Mouse (Mus musculus) heart, embryonic 13.5 days (tissue): ENCODE measurements around the gene Gna14. TPM values are rescaled to one million over a fixed set of nuclear protein-coding genes. Genes with fewer than 3 reads are reported as not detected.

Experiments
- ATAC-seq: fragments of 200-750 bp; cut with Nextera tagmentation; 2 replicates; pipeline ENCODE4 v1.8.0; 2017; ENCODE audit warnings: moderate TSS enrichment; ENCODE audit not compliant: insufficient number of reproducible peaks, low FRiP score, low TSS enrichment; ENCODE audit errors: extremely low read depth
- H3K27ac ChIP-seq: fragments of 300-500 bp; sonication (generic); replicated peaks from 2 replicates; pipeline ENCODE4 v1.5.1; 2015; ENCODE audit warnings: moderate library complexity, mild to moderate bottlenecking, inconsistent platforms
- H3K27me3 ChIP-seq: fragments of 300-500 bp; sonication (generic); replicated peaks from 2 replicates; pipeline ENCODE4 v1.6.1; 2015; ENCODE audit warnings: mild to moderate bottlenecking, inconsistent platforms
- H3K36me3 ChIP-seq: fragments of 300-500 bp; sonication (generic); 2 replicates; pipeline ENCODE4 v1.6.1; 2015; ENCODE audit warnings: mild to moderate bottlenecking, inconsistent platforms
- H3K4me1 ChIP-seq: fragments of 300-500 bp; sonication (generic); 2 replicates; pipeline ENCODE4 v1.6.1; 2015; ENCODE audit warnings: inconsistent platforms
- H3K4me2 ChIP-seq: fragments of 300-500 bp; sonication (generic); 2 replicates; pipeline ENCODE4 v1.6.1; 2015; ENCODE audit warnings: inconsistent platforms, mild to moderate bottlenecking, moderate library complexity
- H3K4me3 ChIP-seq: fragments of 300-500 bp; sonication (generic); 2 replicates; pipeline ENCODE4 v1.5.1; 2015; ENCODE audit warnings: moderate library complexity, mild to moderate bottlenecking, inconsistent platforms
- H3K9ac ChIP-seq: fragments of 300-500 bp; sonication (generic); 2 replicates; pipeline ENCODE4 v1.6.1; 2015; ENCODE audit warnings: inconsistent platforms, mild to moderate bottlenecking, moderate library complexity
- H3K9me3 ChIP-seq: fragments of 300-500 bp; sonication (generic); 2 replicates; pipeline ENCODE4 v1.6.1; 2016; ENCODE audit warnings: inconsistent platforms
- WGBS: fragments of 180-500 bp; shearing (Covaris S2); methylation state at CpG from one replicate; pipeline ENCODE4 v1.1.7; 2015; ENCODE audit warnings: mixed read lengths; 5-methylcytosine and 5-hydroxymethylcytosine counted together
- polyA plus RNA-seq: library from polyadenylated mRNA; unstranded; fragments of >200 nt; fragmentation: Nextera tagmentation; extraction: Ambion mirVana; gene quantifications from 2 replicates; pipeline ENCODE4 v1.2.1, GENCODE M21; 2015

Gna14 gene
- 1.1 and 1.6 TPM in 2 replicates for polyA plus RNA-seq

- 2% methylated on average over 27 of the region's 27 CpGs for WGBS
- Histone ChIP-seq H3K27ac (no peak within 1 kb of the TSS), H3K27me3 (peaks cover 44% of the 10 kb centered on the region), H3K4me2 (peak within 1 kb of the TSS; percentile 91), H3K4me1 (peaks cover 49% of the 10 kb centered on the region), H3K36me3 (no peaks in the 10 kb centered on the region), H3K9ac (peak within 1 kb of the TSS; percentile 71), H3K4me3 (peak within 1 kb of the TSS; percentile 57), H3K9me3 (no peaks in the 10 kb centered on the region)
- no peak for ATAC-seq
Observed at GRCm38 (mm10) chr19:16435531-16436231, at the start of gene Gna14. Gna14 (plus strand) TSS chr19:16435762.

GRCm38 (mm10) chr19:16386514-16386913, 49.0 kb upstream of the Gna14 start:
- Histone ChIP-seq H3K9me3 (no peaks in the 10 kb centered on the region), H3K9ac (no peak overlapping the region), H3K4me2 (no peak overlapping the region), H3K36me3 (peaks cover 21% of the 10 kb centered on the region), H3K27ac (no peak overlapping the region), H3K27me3 (no peaks in the 10 kb centered on the region), H3K4me1 (peaks cover 11% of the 10 kb centered on the region; the same call in 1 of the 2 replicates), H3K4me3 (no peak overlapping the region)
- WGBS: 64% methylated on average over 6 of the region's 6 CpGs
- no peak for ATAC-seq

GRCm38 (mm10) chr19:16390192-16390795, 45.3 kb upstream of the Gna14 start:
- H3K4me2 ChIP-seq: no peak overlapping the region
- 82% methylated on average over 6 of the region's 6 CpGs for WGBS
- no peaks in the 10 kb centered on the region for H3K9me3 ChIP-seq
- H3K27ac ChIP-seq: no peak overlapping the region
- no peak overlapping the region for H3K9ac ChIP-seq
- H3K4me3 ChIP-seq: no peak overlapping the region
- peaks cover 6% of the 10 kb centered on the region for H3K36me3 ChIP-seq
- ATAC-seq: no peak
- H3K4me1 ChIP-seq: peaks cover 11% of the 10 kb centered on the region; the same call in 1 of the 2 replicates
- no peaks in the 10 kb centered on the region for H3K27me3 ChIP-seq

- Histone ChIP-seq H3K4me1 (no peaks in the 10 kb centered on the region), H3K27me3 (no peaks in the 10 kb centered on the region), H3K27ac (no peak overlapping the region), H3K4me3 (no peak overlapping the region), H3K4me2 (no peak overlapping the region), H3K9ac (no peak overlapping the region), H3K36me3 (no peaks in the 10 kb centered on the region; the same call in 1 of the 2 replicates), H3K9me3 (no peaks in the 10 kb centered on the region)
- no peak for ATAC-seq
- 60% methylated on average over 5 of the region's 5 CpGs for WGBS
Observed at GRCm38 (mm10) chr19:16394381-16394780, 41.2 kb upstream of the Gna14 start.

GRCm38 (mm10) chr19:16403101-16403500, 32.5 kb upstream of the Gna14 start:
- Histone ChIP-seq H3K4me1 (no peaks in the 10 kb centered on the region), H3K4me2 (no peak overlapping the region), H3K27ac (no peak overlapping the region), H3K4me3 (no peak overlapping the region), H3K9me3 (no peaks in the 10 kb centered on the region), H3K36me3 (no peaks in the 10 kb centered on the region), H3K27me3 (no peaks in the 10 kb centered on the region), H3K9ac (no peak overlapping the region)
- 78% methylated on average over 6 of the region's 6 CpGs for WGBS
- no peak for ATAC-seq

- no peak for ATAC-seq
- 68% methylated on average over 1 of the region's 1 CpGs for WGBS
- Histone ChIP-seq H3K36me3 (no peaks in the 10 kb centered on the region), H3K4me3 (no peak overlapping the region), H3K4me2 (no peak overlapping the region), H3K27ac (no peak overlapping the region), H3K9me3 (no peaks in the 10 kb centered on the region), H3K27me3 (no peaks in the 10 kb centered on the region), H3K9ac (no peak overlapping the region), H3K4me1 (no peaks in the 10 kb centered on the region)
Observed at GRCm38 (mm10) chr19:16407727-16408126, 27.8 kb upstream of the Gna14 start.

- no peak overlapping the region for H3K4me3 ChIP-seq
- no peak overlapping the region for H3K27ac ChIP-seq
- H3K9ac ChIP-seq: no peak overlapping the region
- no peaks in the 10 kb centered on the region for H3K27me3 ChIP-seq
- no peaks in the 10 kb centered on the region for H3K4me1 ChIP-seq
- H3K9me3 ChIP-seq: no peaks in the 10 kb centered on the region
- no peaks in the 10 kb centered on the region for H3K36me3 ChIP-seq
- no peak for ATAC-seq
- H3K4me2 ChIP-seq: no peak overlapping the region
Observed at GRCm38 (mm10) chr19:16411302-16411701, 24.3 kb upstream of the Gna14 start.

GRCm38 (mm10) chr19:16418086-16418663, 17.4 kb upstream of the Gna14 start:
- Histone ChIP-seq H3K36me3 (no peaks in the 10 kb centered on the region), H3K4me1 (no peaks in the 10 kb centered on the region), H3K27ac (no peak overlapping the region), H3K27me3 (no peaks in the 10 kb centered on the region), H3K9me3 (no peaks in the 10 kb centered on the region), H3K9ac (no peak overlapping the region), H3K4me2 (no peak overlapping the region), H3K4me3 (no peak overlapping the region)
- ATAC-seq: no peak
- WGBS: 75% methylated on average over 5 of the region's 5 CpGs

- Histone ChIP-seq H3K27me3 (no peaks in the 10 kb centered on the region), H3K9ac (no peak overlapping the region), H3K36me3 (no peaks in the 10 kb centered on the region), H3K9me3 (peaks cover 12% of the 10 kb centered on the region), H3K27ac (no peak overlapping the region), H3K4me3 (no peak overlapping the region), H3K4me1 (no peaks in the 10 kb centered on the region), H3K4me2 (no peak overlapping the region)
- 68% methylated on average over 2 of the region's 2 CpGs for WGBS
- no peak for ATAC-seq
Observed at GRCm38 (mm10) chr19:16425596-16425995, 10.0 kb upstream of the Gna14 start.

GRCm38 (mm10) chr19:16431368-16431767, 4.2 kb upstream of the Gna14 start:
- H3K4me2 ChIP-seq: no peak overlapping the region
- H3K27me3 ChIP-seq: peaks cover 27% of the 10 kb centered on the region
- 81% methylated on average over 8 of the region's 8 CpGs for WGBS
- H3K9me3 ChIP-seq: peaks cover 12% of the 10 kb centered on the region
- no peak overlapping the region for H3K9ac ChIP-seq
- H3K4me3 ChIP-seq: no peak overlapping the region
- no peaks in the 10 kb centered on the region for H3K36me3 ChIP-seq
- H3K27ac ChIP-seq: no peak overlapping the region
- peaks cover 15% of the 10 kb centered on the region for H3K4me1 ChIP-seq
- no peak for ATAC-seq

- no peak overlapping the region for H3K27ac ChIP-seq
- WGBS: 18% methylated on average over 9 of the region's 9 CpGs
- H3K4me2 ChIP-seq: peak overlapping the region; percentile 91
- no peak overlapping the region for H3K9ac ChIP-seq
- no peaks in the 10 kb centered on the region for H3K9me3 ChIP-seq
- peaks cover 44% of the 10 kb centered on the region for H3K27me3 ChIP-seq
- no peak for ATAC-seq
- peaks cover 44% of the 10 kb centered on the region for H3K4me1 ChIP-seq
- H3K36me3 ChIP-seq: no peaks in the 10 kb centered on the region
- peak overlapping the region; percentile 57 for H3K4me3 ChIP-seq
Observed at GRCm38 (mm10) chr19:16434879-16435278, 683 bp upstream of the Gna14 start.
